In the genomic region with DNA sequence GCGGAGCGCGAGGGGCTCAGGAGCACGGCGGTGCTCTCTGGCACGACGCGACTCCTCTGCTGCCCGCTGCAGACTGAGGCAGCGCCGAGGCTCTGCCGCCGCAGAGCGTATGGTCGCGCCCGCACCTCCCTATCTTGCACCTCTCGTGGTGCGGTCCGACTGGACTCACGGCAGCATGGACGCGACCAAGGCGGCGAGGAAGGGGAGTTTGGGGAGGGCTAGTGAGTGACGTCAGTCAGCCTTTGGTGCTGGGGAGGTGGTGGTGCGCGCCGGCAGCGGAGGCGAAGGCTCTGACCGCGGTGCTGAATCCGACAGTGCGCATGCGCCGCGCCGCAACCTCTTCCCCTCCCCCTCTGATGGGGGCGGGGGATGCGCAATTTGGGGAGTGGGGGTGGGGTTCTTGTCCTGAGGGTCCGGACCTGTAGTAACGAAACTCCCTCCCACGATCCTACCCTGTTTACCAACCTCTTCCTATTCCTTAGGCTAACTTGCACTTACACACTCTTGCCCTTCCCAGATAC, we compare ENCODE assay signal across 7 mouse cellular contexts. TPM values are rescaled to one million over a fixed set of nuclear protein-coding genes. Genes with fewer than 3 reads are reported as not detected.
DNase-seq lines count a peak whose midpoint lies in the region; ATAC-seq and TF ChIP-seq lines count a peak whose summit lies in the region.

A gene (minus strand): TSS at position 161 of the 521 bp plus-strand sequence.

- H3K4me2 ChIP-seq in embryonic facial prominence, embryonic 13.5 days, result peak within 1 kb of the TSS; percentile 75
- H3K4me2 ChIP-seq in kidney, embryonic 14.5 days (replicated peaks; ENCODE audit: low read depth, low read length), result peak within 1 kb of the TSS; percentile 64
- H3K4me2 ChIP-seq in limb, embryonic 14.5 days (replicated peaks; ENCODE audit: low read depth, low read length, severe bottlenecking), result peak within 1 kb of the TSS; percentile 64
- H3K4me2 ChIP-seq in midbrain, embryonic 16.5 days (ENCODE audit: low read length), result peak within 1 kb of the TSS; percentile 66

- H3K9me3 ChIP-seq in embryonic facial prominence, embryonic 13.5 days, result no peaks in the 10 kb centered on the region
- H3K9me3 ChIP-seq in heart, embryonic 10.5 days, result no peaks in the 10 kb centered on the region
- no peaks in the 10 kb centered on the region for H3K9me3 ChIP-seq in kidney, embryonic 14.5 days (ENCODE audit: control insufficient read depth, low read length)
- no peaks in the 10 kb centered on the region for H3K9me3 ChIP-seq in limb, embryonic 14.5 days (ENCODE audit: control insufficient read depth, low read length)
- no peaks in the 10 kb centered on the region for H3K9me3 ChIP-seq in midbrain, embryonic 16.5 days (replicated peaks; ENCODE audit: control insufficient read depth, low read length, poor library complexity, severe bottlenecking)

- H3K27me3 ChIP-seq in embryonic facial prominence, embryonic 13.5 days, result peaks cover 18% of the 10 kb centered on the region
- H3K27me3 ChIP-seq in heart, embryonic 10.5 days (ENCODE audit: insufficient read depth, poor library complexity, severe bottlenecking), result peaks cover 18% of the 10 kb centered on the region; the same call in 1 of the 2 replicates
- no peaks in the 10 kb centered on the region for H3K27me3 ChIP-seq in kidney, embryonic 14.5 days (ENCODE audit: control insufficient read depth, insufficient read depth, low read length)
- no peaks in the 10 kb centered on the region; the same call in 1 of the 2 replicates for H3K27me3 ChIP-seq in limb, embryonic 14.5 days (ENCODE audit: control insufficient read depth, insufficient read depth, low read length)
- H3K27me3 ChIP-seq in midbrain, embryonic 16.5 days (ENCODE audit: control insufficient read depth, insufficient read depth, low read depth, low read length), result no peaks in the 10 kb centered on the region
- H3K27me3 ChIP-seq in spleen, adult 2 months (ENCODE audit: control insufficient read depth, insufficient read depth, low read length), result no peaks in the 10 kb centered on the region; the same call in 1 of the 2 replicates

- peaks cover 5% of the 10 kb centered on the region; the same call in 1 of the 2 replicates for H3K4me1 ChIP-seq in embryonic facial prominence, embryonic 13.5 days
- H3K4me1 ChIP-seq in heart, embryonic 10.5 days, result peaks cover 7% of the 10 kb centered on the region
- no peaks in the 10 kb centered on the region for H3K4me1 ChIP-seq in kidney, embryonic 14.5 days (ENCODE audit: control insufficient read depth, insufficient read depth, low read length)
- H3K4me1 ChIP-seq in limb, embryonic 14.5 days (ENCODE audit: control insufficient read depth, insufficient read depth, low read length), result no peaks in the 10 kb centered on the region
- peaks cover 11% of the 10 kb centered on the region for H3K4me1 ChIP-seq in midbrain, embryonic 16.5 days (ENCODE audit: control insufficient read depth, insufficient read depth, low read length)
- peaks cover 7% of the 10 kb centered on the region for H3K4me1 ChIP-seq in spleen, adult 2 months (ENCODE audit: control insufficient read depth, insufficient read depth, insufficient read length)

- no peak for TF ChIP-seq CTCF in spleen, adult 2 months (IDR thresholded peaks at IDR 0.05; ENCODE audit: extremely low read depth, insufficient read depth, insufficient read length, insufficient replicate concordance)

- no peak within 1 kb of the TSS for H3K27ac ChIP-seq in embryonic facial prominence, embryonic 13.5 days
- no peak within 1 kb of the TSS for H3K27ac ChIP-seq in heart, embryonic 10.5 days
- no peak within 1 kb of the TSS for H3K27ac ChIP-seq in kidney, embryonic 14.5 days (ENCODE audit: low read depth, low read length)
- H3K27ac ChIP-seq in limb, embryonic 14.5 days (replicated peaks; ENCODE audit: low read depth, low read length), result no peak within 1 kb of the TSS
- peak within 1 kb of the TSS; percentile 83 for H3K27ac ChIP-seq in midbrain, embryonic 16.5 days (ENCODE audit: low read length)
- H3K27ac ChIP-seq in spleen, adult 2 months (ENCODE audit: insufficient read depth, low read length), result no peak within 1 kb of the TSS

- peak within 1 kb of the TSS; percentile 36 for H3K9ac ChIP-seq in embryonic facial prominence, embryonic 13.5 days
- H3K9ac ChIP-seq in kidney, embryonic 14.5 days (ENCODE audit: low read depth, low read length), result peak within 1 kb of the TSS; percentile 28; the same call in 1 of the 2 replicates
- peak within 1 kb of the TSS; percentile 36; the same call in 1 of the 2 replicates for H3K9ac ChIP-seq in limb, embryonic 14.5 days (ENCODE audit: low read depth, low read length, severe bottlenecking)
- H3K9ac ChIP-seq in midbrain, embryonic 16.5 days (ENCODE audit: low read depth, low read length), result peak within 1 kb of the TSS; percentile 80

- no peaks in the 10 kb centered on the region for H3K36me3 ChIP-seq in embryonic facial prominence, embryonic 13.5 days
- H3K36me3 ChIP-seq in heart, embryonic 10.5 days, result no peaks in the 10 kb centered on the region
- no peaks in the 10 kb centered on the region for H3K36me3 ChIP-seq in kidney, embryonic 14.5 days (ENCODE audit: control insufficient read depth, insufficient read depth, low read length)
- no peaks in the 10 kb centered on the region for H3K36me3 ChIP-seq in limb, embryonic 14.5 days (ENCODE audit: control insufficient read depth, insufficient read depth, low read length)
- H3K36me3 ChIP-seq in midbrain, embryonic 16.5 days (ENCODE audit: control insufficient read depth, insufficient read depth, low read length), result peaks cover 2% of the 10 kb centered on the region; the same call in 1 of the 2 replicates
- H3K36me3 ChIP-seq in spleen, adult 2 months (ENCODE audit: control insufficient read depth, insufficient read depth, low read length), result no peaks in the 10 kb centered on the region

- peak within 1 kb of the TSS; percentile 43 for H3K4me3 ChIP-seq in embryonic facial prominence, embryonic 13.5 days
- peak within 1 kb of the TSS; percentile 55 for H3K4me3 ChIP-seq in heart, embryonic 10.5 days
- H3K4me3 ChIP-seq in kidney, embryonic 14.5 days (ENCODE audit: low read length), result peak within 1 kb of the TSS; percentile 37
- H3K4me3 ChIP-seq in limb, embryonic 14.5 days (replicated peaks; ENCODE audit: low read length), result peak within 1 kb of the TSS; percentile 37
- peak within 1 kb of the TSS; percentile 69 for H3K4me3 ChIP-seq in midbrain, embryonic 16.5 days (ENCODE audit: low read depth, low read length)
- peak within 1 kb of the TSS; percentile 55; the same call in 1 of the 2 replicates for H3K4me3 ChIP-seq in spleen, adult 2 months (ENCODE audit: extremely low read depth, insufficient read depth, insufficient read length)

- TF ChIP-seq POLR2A in limb, embryonic 14.5 days (IDR thresholded peaks at IDR 0.05; ENCODE audit: borderline replicate concordance, extremely low read depth, insufficient read depth, insufficient read length), result no peak
- no peak for TF ChIP-seq POLR2A in spleen, adult 2 months (IDR thresholded peaks at IDR 0.05; ENCODE audit: low read depth, low read length)

- DNase-seq in adrenal gland, postnatal 4 days (ENCODE audit: low spot score in 2 of 2), result peak; percentile 24 to 40
- DNase-seq in heart, embryonic 10.5 days (ENCODE audit: low spot score), result peak; percentile 86
- peak; percentile 80 for DNase-seq in limb, embryonic 14.5 days (ENCODE audit: low spot score)
- DNase-seq in spleen, adult 2 months (ENCODE audit: low read depth in 1 of 2, low spot score in 2 of 2), result peak; percentile 61 to 63

- 15% methylated on average over 41 of the region's 44 CpGs for WGBS in embryonic facial prominence, embryonic 13.5 days
- 9% methylated on average over 44 of the region's 44 CpGs for WGBS in heart, embryonic 10.5 days
- WGBS in kidney, embryonic 14.5 days, result 25% methylated on average over 41 of the region's 44 CpGs
- WGBS in limb, embryonic 14.5 days, result 36% methylated on average over 3 of the region's 44 CpGs
- 25% methylated on average over 20 of the region's 44 CpGs for WGBS in midbrain, embryonic 16.5 days
- WGBS in spleen, adult 2 months, result 15% methylated on average over 36 of the region's 44 CpGs

- peak; percentile 80; the same call in 1 of the 2 replicates for ATAC-seq in embryonic facial prominence, embryonic 13.5 days (ENCODE audit: insufficient number of reproducible peaks, insufficient read depth, low FRiP score, low TSS enrichment, low read depth)
- ATAC-seq in kidney, embryonic 14.5 days (ENCODE audit: low FRiP score, low TSS enrichment), result peak; percentile 97
- peak; percentile 95 for ATAC-seq in limb, embryonic 14.5 days (ENCODE audit: low FRiP score, low read depth)
- ATAC-seq in midbrain, embryonic 16.5 days, result peak; percentile 97

RNA-seq across cellular contexts. Expression of the gene that starts here (rescaled TPM):
- 10 to 100 TPM; 12.7 to 15.6 TPM for total RNA-seq in adrenal gland, postnatal 4 days (2021)
- 0.36 and 0.87 TPM in 2 replicates for polyA plus RNA-seq in embryonic facial prominence, embryonic 13.5 days (2015; fragmentation: Nextera tagmentation; extraction: Ambion mirVana)
- 0.07 and 0.39 TPM in 2 replicates for polyA plus RNA-seq in heart, embryonic 10.5 days (2016; fragmentation: Nextera tagmentation; extraction: Ambion mirVana)
- polyA plus RNA-seq in kidney, embryonic 14.5 days (2014; fragmentation: Nextera tagmentation; extraction: Ambion mirVana), result 0.10 and 0.12 TPM in 2 replicates
- polyA plus RNA-seq in limb, embryonic 14.5 days (2012; rRNA removed), result 0.52 and 0.64 TPM in 2 replicates
- 0.22 and 0.23 TPM in 2 replicates for polyA plus RNA-seq in limb, embryonic 14.5 days (2014; fragmentation: Nextera tagmentation; extraction: Ambion mirVana)
- polyA plus RNA-seq in midbrain, embryonic 16.5 days (2015; fragmentation: Nextera tagmentation; extraction: Ambion mirVana), result 68.8 and 82.0 TPM in 2 replicates
- 0.36 and 0.52 TPM in 2 replicates for polyA plus RNA-seq in spleen, adult 2 months (2012; rRNA removed)

Comparison
In these comparisons a context has a peak if more than half of its experiments do, and no peak if none do; other contexts are left out.
1. RNA of the gene that starts here (polyA plus RNA-seq): 68.8 to 82.0 TPM in midbrain, embryonic 16.5 days; 0.36 to 0.87 TPM in embryonic facial prominence, embryonic 13.5 days, 0.22 to 0.64 TPM in limb, embryonic 14.5 days, 0.07 to 0.39 TPM in heart, embryonic 10.5 days, 0.36 to 0.52 TPM in spleen, adult 2 months and 0.10 to 0.12 TPM in kidney, embryonic 14.5 days; every median in the first group is over 10 times any median in the second.
2. Peak in ATAC-seq, H3K4me3 ChIP-seq, H3K9ac ChIP-seq and H3K4me2 ChIP-seq in embryonic facial prominence, embryonic 13.5 days; RNA of the gene not detected or under 1 TPM.
3. Peak in DNase-seq and H3K4me3 ChIP-seq in heart, embryonic 10.5 days; RNA of the gene not detected or under 1 TPM.
4. Peak in ATAC-seq, H3K4me3 ChIP-seq, H3K9ac ChIP-seq and H3K4me2 ChIP-seq in kidney, embryonic 14.5 days; RNA of the gene not detected or under 1 TPM.
5. Peak in DNase-seq, ATAC-seq, H3K4me3 ChIP-seq, H3K9ac ChIP-seq and H3K4me2 ChIP-seq in limb, embryonic 14.5 days; RNA of the gene not detected or under 1 TPM.
6. Peak in DNase-seq and H3K4me3 ChIP-seq in spleen, adult 2 months; RNA of the gene not detected or under 1 TPM.
7. DNase-seq: peak in every context shown above with its lines; median percentile 86 in heart, embryonic 10.5 days; 80 in limb, embryonic 14.5 days; 62 in spleen, adult 2 months; 32 in adrenal gland, postnatal 4 days.
8. H3K9ac ChIP-seq: peak in every context shown above with its lines; median percentile 80 in midbrain, embryonic 16.5 days; 36 in embryonic facial prominence, embryonic 13.5 days; 36 in limb, embryonic 14.5 days; 28 in kidney, embryonic 14.5 days.
9. Peak in every context shown above with its lines, with median percentiles within 50 percentile points of each other: ATAC-seq, H3K4me2 ChIP-seq and H3K4me3 ChIP-seq.